Mouse (Mus musculus) urinary bladder, adult 2 months (tissue): Measurements from ENCODE around the gene Xab2. TPM values are rescaled to one million over a fixed set of nuclear protein-coding genes. Genes with fewer than 3 reads are reported as not detected.
"Not testable (repeated sequence)": the region's sequence is repeated elsewhere in the genome, so short reads cannot be mapped to it uniquely, and the experiment has no call there.

Experiments
- DNase-seq: peaks from one replicate; pipeline ENCODE4 v3.0.0; 2022; ENCODE audit warnings: low spot score
- polyA plus RNA-seq: library from polyadenylated mRNA; depleted of rRNA; stranded (reverse); fragments of >200 nt; gene quantifications from 2 replicates; pipeline ENCODE4 v1.2.3, GENCODE M21; 2012

The Xab2 gene
- polyA plus RNA-seq, 1 experiment, result 54.9 TPM

DNA sequence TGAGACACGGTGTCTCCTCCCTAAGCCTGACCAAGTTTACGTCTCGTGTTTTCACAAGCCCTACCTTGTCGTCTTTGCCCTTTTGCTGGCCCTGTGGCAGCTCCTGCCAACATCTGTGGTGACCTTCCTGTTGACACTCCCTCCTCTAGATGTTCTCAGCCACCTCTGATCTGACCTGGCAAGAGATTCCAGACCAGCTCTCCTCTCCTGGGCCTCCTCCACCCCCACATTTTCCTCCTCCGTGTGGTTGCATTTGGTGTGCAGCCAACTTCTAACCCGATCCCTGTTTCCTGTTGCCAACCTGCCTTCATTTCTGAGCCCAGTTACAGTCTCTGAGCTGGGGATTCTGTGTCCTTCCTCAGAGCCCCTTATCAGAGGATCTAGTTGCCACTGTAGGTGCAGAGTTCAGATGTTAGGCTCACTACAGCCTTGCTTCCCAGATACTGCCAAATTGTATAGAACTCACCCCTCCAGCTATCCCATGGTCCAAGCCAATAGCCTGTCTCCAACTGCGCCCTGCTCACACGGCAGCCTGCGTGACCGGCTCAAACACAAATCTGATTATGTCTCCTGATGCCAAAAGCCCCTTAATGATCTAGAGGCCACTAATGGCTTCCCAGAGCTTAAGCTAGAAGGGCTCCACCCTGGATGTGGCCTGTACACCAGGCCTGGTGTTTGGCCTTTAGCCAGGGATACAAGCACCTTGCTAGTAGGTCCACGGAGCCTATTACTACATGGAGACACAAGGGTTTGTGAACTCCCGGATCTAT is 11.9 kb downstream of the Xab2 start:
- no peak for DNase-seq

DNA sequence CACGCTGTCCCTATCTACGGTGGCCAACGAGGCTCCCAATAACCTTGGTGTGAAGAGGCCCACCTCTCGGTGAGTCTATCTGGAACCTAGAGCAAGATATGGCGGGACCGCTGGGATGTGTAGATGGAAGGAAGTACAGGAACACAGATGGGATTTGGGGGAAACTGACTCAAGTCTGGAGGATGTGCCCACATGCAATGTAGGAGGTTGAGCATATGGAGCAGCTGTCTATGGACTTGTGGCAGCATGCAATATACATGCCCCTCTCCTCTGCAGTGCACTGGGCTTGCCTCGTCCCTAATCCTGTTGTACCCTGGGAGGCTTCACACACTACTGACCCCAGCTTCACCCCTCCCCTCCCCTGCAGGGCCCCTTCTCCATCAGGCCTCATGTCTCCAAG is 13.3 kb downstream of the Xab2 start:
- DNase-seq, result no peak

DNA sequence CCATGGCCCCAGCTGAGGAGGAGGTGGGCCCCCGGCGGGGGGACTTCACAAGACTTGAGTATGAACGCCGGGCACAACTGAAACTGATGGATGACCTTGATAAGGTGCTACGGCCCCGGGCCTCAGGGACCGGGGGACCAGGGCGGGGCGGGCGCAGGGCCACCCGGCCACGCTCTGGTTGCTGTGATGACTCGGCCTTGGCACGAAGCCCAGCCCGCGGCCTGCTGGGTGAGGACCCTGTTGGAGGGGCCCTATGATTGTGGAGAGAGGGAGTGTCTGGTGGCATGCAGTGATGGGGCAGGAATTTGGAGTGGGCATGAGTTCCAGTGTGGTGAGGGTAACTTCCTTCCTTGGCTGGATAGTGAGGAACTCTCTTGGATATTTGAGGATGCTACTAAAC is 14.5 kb downstream of the Xab2 start:
- DNase-seq, result no peak

DNA sequence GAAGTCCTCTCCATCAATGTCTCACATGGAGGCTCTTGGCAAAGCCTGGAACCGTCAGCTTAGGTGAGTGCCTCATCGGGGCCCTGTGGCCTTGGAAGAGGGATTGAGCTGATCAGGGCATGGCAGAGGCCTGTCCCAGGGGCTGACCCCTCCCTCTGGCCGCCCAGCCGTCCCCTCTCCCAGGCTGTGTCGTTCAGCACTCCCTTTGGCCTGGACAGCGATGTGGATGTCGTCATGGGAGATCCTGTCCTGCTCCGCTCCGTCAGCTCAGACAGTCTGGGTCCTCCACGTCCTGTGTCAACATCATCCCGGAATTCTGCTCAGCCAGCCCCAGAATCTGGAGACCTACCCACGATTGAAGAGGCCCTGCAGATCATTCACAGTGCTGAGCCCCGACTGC is 17.7 kb downstream of the Xab2 start:
- DNase-seq, result no peak

GRCm38 (mm10) chr8:3600401-3600800 is 20.7 kb downstream of the Xab2 start:
- DNase-seq, result no peak

DNA sequence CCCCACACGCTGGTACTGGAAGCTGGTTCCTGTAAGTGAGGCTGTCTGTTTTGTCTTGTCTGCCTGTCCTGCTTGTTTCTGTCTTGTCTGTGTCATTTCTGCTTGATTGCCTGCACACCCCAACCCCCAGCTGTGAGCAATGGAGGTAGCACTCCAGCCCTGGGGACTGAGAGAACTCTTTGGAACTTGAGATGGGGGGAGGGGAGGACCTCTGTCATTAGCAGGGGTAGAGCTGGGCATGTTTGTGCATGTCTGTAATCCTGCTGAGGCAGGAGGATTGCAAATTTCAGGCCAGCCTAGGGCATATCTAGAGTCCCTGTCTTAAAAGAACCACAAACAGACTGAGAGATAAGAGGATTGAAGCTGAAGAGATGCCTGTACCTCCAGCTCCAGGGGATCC is 21.9 kb downstream of the Xab2 start:
- no peak for DNase-seq

- DNase-seq, result no peak
Observed at GRCm38 (mm10) chr8:3598054-3598453, 23.1 kb downstream of the Xab2 start.

- DNase-seq, result no peak
Observed at GRCm38 (mm10) chr8:3594466-3594865, 26.6 kb downstream of the Xab2 start.

GRCm38 (mm10) chr8:3593470-3593869 is 27.6 kb downstream of the Xab2 start:
- DNase-seq, result no peak

- DNase-seq, result no peak
Observed at GRCm38 (mm10) chr8:3588258-3588633, 32.9 kb downstream of the Xab2 start.

GRCm38 (mm10) chr8:3587391-3588257 is 33.5 kb downstream of the Xab2 start:
- peak; percentile 50 for DNase-seq

DNA sequence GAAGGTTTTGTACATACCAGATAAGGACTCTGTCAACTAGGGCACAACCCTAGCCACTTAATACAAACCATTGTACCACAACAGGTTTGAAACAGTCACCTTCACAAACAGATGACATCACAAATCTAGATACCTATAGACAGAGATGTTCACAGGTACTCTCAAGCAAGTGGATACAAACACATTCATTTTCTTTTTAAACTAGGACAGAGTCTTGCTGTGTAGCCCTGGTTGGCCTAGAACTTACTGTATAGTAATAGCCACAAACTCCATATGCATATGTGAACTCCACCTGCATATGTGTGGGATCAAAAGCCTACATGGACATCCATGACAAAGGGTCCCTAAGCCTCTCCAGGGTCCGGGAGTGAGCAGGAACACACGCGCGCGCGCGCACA is 34.1 kb downstream of the Xab2 start, which contains the start of gene Camsap3:
Camsap3 (plus strand) TSS at position 301 of the 398 bp plus-strand sequence.
- no peak for DNase-seq

DNA sequence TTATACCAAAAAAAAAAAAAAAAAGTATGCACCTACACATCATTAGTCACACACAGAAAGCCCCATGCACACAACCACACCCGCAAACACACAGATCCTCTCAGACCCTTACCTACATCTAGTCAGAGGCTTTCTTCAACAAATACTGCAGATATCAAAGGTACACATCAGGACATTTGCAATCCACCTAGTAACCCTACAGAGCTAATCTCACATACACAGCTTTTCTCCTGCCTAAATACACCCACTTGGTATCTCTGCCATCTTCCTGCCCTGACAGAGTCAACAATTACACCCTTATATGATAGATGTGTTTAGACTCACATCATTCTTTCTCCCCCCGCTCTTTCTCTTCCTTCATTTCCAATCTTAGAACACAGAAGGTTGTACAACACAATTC is 34.7 kb downstream of the Xab2 start:
- no peak for DNase-seq

GRCm38 (mm10) chr8:3581961-3582360 is 39.2 kb downstream of the Xab2 start:
- DNase-seq, result not testable (repeated sequence)

DNA sequence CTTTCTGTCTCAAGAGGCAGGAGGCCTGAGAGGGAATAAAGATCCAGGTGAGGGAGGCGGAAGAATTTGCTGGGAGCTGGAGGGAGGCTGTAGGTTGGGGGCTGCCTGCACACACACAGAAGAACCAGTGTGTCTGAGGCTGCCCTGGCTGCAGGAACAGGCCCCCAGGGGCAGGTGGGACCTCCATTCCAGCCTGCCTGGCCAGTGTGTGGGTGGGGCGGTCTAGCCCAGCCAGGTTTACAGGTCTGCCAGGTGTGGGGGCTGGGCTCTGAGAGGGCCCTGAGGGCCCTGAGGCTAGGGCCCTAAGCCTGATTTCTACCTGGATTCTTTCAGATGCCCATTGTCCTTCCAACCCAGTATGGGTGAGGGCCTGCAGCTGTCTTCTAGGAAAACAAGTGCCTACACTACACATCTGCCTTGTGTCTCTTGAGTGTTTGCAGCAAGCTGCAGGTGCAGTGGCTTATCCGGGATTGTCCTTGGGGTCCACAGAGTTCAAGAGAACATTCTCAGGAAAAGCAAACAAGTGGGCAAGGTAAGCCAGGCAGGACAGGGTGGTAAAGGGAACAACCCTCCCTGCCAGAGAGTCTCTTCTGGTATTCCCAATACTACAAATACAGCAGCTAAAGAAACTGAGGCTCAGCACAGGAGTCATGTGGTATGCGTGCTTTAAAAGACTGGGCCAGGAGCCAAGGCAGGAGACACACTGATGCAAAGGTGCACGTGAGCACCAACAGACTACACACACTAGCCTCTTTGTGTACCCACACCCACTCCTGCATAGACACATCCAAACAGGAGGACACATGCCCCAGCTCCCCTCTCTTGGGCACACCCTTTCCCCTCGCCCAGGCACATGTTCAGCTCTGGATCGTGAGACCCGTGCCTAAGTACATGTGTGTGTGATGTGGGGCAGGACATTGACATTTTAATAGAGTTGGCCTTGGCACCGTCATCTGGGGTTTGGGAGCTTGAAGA is 41.4 kb downstream of the Xab2 start:
- peak; percentile 38 for DNase-seq

GRCm38 (mm10) chr8:3576211-3576960 is 44.7 kb downstream of the Xab2 start:
- DNase-seq, result no peak

- no peak for DNase-seq
Observed at GRCm38 (mm10) chr8:3574546-3574945, 46.6 kb downstream of the Xab2 start.

- DNase-seq, result no peak
Observed at GRCm38 (mm10) chr8:3569784-3570183, 51.3 kb downstream of the Xab2 start.

DNA sequence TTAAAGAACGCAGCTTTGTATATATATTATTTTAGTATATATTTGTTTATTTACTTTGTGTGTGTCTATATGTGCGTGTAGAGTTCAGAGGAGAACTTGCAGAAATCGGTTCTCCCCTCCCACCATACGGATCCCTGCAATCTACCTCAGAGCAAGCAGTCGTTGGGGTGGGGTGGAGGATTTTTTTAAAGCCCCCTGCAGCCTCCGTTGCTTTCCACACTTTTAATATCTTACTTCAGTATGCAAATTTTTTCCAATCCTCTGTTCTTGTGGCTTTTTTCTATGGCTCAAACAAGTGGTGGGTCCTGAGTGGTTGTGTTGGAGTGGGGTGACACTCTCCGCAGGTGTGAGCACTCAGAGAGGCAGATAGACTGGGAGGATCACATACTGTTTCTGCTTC is 52.7 kb downstream of the Xab2 start:
- no peak for DNase-seq

DNA sequence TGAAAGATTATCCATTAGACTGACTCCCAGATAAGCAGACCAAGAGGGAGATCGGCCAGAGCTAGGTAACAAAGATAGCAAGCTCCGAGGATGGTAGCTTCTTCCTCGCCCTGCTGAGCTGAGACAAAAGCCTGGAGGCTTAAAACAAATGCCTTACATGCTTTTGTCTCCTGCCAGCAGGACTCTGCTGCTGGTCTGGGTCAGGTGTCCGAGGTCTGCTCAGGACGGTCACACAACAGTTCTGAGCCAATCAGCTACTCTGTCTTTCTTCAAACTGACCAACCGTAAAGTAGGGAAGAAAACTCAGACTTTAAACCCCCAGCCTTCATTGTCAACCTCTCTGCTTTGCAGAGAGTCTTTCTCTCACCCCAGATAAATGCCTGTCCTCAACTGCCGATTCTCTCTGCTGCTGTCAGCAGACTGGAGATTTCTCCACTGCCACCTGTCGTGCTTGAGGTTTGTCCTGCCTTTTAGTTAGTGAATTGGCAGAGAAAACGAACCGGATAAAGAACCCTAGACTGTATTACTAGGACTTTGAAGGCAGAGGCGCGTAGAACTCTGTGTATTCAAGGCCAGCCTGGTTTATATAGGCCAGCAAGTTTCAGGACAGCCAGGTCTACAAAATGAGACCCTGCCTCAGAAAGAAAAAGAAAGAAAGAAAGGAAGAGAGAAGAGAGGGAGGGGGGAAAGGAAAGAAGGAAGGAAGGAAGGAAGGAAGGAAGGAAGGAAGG is 53.3 kb downstream of the Xab2 start, which contains the start of gene C330021F23Rik:
C330021F23Rik (plus strand) TSS at position 350 of the 731 bp plus-strand sequence.
- no peak for DNase-seq
